Mouse (Mus musculus) adrenal gland, postnatal 14 days (tissue): Measurements from ENCODE around the gene Ttll7. TPM values are rescaled to one million over a fixed set of nuclear protein-coding genes. Genes with fewer than 3 reads are reported as not detected.

Source experiments
- DNase-seq: peaks from one replicate; pipeline ENCODE4 v3.0.0; 2021; ENCODE audit warnings: mixed read lengths
- total RNA-seq: library from RNA; stranded (reverse); gene quantifications from 2 replicates; pipeline ENCODE4 v1.2.3, GENCODE M21; 2021

Ttll7 gene
- total RNA-seq, 1 experiment from 2014 or later, result 5.4 TPM

DNA sequence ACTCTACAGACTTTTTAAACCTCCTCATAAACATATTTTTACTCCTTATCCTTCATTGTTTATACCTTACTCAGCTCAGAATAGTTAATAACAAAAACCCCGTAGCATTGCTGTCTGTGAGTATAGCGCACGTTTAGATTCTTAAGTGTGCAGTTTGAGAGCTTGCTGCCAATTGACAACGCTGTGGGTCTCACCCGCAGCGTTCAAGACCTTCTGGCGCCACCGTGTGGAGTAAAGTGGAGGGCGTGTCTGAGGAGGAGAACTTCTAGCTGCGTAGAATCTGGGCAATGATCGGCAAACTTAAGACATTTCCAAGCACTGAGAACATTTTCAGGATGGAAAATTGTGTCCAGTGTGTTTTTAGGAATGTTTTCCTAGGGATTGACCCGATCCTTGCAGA lies 62.6 kb downstream of the Ttll7 start:
- DNase-seq, result peak; percentile 91

DNA sequence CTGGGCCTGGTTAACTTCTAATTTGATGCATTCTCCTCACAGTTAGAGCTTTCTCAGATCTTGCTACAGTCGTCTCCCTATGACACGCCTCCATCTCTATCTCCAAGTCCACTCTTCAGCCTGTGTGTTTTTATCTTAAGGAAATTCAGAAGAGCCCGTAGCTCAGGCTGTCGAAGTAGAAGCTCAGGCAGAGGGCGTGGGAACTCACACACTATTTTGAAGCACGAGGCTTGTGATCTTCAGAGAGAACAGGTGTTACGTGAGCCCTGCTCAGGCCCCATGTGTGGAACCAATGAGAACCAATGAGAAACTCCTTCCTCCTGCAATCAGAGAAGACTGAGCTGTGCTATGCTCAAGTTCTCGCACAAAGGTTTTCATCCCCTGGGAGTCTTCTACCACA lies 65.7 kb downstream of the Ttll7 start:
- no peak for DNase-seq

DNA sequence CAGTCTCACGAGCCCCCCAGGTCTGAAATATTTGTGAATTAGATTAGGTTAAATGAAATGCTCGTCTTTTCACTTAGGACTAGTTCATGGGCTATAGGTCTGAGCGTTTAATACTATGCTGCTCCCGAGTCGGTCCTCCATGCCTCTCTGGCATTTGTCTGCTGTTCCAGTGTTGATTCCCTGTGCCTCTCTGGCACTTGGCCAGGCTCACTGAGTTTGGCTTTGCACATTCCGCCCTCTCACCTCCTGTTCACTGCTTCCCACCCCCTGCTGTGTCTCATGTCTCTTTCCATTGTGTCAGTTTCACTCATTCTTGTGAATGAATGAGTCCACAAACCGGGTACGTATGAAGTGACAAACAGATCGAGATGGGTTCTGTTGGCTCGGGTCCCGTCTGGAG lies 66.2 kb downstream of the Ttll7 start:
- peak; percentile 39 for DNase-seq

DNA sequence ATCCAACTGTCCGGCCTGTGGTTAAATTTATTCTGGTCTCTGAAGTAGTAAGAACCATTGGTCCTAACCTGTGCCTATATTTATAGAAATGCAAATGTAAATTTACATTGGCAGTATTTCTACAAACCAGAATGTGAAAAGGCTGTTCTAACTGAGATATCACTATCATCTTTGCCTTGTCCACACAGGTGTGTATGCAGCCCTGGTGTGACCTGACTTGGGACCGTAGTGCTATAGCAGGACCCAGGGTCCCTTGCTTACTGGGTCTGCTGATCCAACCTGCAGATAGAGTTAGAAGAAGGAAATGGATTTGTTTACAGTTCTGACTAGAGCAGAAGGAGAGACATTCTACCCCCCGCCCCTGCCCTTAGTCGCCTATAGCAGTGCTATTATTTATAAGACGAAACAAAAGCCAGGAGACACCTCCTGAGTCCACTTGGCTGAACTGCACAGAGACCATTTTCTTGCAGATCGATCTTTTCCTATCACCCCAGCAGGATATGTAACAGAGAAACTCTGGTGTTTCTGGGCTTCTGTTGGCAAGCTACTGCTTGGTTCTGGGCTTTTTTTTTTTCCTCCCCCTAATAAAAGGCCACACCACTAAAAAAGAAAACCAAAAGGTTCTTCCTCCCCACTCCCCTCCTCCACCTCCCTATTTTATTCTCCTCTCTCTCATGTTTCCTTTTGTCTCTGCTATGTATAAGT lies 75.3 kb downstream of the Ttll7 start:
- no peak for DNase-seq

DNA sequence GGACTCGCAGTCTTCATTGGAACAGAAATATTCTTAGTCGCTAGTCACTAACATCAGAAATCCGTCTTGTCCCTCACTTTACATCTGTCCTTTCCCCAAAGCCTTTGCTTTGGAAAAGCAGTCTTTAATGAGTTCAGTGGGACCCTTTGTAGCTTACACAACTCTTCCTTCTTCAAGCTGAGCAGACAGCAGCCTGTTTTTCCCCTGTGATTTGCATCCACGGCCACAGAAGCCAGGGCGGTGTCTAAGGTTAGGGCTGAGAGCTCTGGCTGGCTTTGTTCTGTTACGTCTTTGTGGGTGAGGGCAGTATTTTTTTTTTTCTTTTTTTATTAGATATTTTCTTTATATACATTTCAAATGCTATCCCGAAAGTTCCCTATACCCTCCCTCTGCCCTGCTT lies 76.0 kb downstream of the Ttll7 start:
- no peak for DNase-seq

DNA sequence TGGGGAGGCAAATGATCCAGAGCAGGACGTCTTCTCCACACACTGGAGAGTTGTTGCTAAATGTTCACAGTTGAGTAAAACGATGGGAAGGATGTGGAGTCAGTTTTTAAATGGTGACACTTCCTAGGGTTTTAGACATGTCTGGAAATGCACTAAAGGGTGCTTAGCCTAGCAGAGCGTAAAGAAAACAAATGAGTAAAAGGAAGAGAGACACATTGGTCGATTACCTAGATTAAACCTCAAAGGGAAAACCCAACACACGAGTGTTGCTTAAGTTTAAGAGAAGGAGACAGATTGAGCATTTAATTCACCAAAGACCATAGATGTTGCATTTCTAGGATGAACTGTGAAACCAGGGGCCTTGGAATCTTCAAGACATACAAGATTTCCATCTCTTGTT lies 76.8 kb downstream of the Ttll7 start:
- no peak for DNase-seq

DNA sequence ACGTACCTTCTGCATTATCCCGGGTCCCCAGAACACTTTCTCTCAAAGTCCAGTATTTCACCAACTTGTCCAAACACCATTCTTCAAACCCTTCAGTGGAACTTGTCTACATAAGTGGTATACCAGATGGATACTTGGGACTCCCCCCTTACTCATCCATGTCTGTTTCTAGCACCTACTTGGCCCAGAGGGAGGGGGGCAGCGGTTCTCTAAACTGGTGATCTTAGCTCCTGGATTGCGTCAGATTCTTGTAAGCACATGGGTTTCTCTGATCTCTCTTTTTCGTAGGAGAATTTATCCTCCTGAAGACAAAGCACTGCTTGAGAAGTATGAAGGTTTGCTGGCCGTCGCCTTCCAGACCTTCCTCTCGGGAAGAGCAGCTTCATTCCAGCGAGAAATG lies 79.0 kb downstream of the Ttll7 start:
- DNase-seq, result no peak

DNA sequence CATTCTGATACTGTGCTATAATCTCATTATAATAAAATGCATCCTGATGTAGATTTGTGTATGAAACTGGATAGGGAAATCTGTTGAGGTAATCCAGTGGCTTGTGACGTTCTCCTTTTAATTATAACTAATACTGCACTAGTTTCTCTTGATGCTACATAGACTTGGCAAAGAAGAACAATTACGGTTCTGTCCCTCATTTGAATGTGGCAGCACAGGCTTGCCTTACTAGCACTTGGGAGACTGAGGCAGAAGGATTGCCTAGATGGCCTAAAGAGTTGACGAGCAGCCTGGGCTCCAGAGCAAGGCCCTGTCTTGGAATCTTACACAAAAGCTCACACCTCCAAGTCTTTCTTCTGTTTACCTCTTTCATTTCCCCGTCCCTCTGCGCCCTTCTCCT lies 80.3 kb downstream of the Ttll7 start:
- DNase-seq, result no peak

DNA sequence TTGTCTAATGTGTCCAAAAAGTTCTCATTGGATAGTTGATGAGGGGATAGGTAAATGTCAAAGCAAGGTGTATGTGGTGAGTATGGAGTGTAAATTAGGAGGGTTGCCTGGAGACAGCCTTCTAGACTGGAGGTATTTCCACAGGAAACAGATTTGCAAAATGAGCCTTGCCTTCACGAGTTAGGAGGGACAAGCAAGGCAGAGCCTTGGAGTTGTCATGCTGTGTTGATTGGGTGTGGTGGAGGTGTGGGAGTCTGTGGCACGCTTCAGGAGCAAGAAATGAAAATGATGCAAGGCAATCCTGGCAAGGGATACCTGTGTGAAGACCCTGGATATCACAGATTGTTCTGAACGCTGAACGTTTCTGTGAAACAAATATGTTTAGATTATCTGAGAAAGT lies 84.7 kb downstream of the Ttll7 start:
- DNase-seq, result no peak

DNA sequence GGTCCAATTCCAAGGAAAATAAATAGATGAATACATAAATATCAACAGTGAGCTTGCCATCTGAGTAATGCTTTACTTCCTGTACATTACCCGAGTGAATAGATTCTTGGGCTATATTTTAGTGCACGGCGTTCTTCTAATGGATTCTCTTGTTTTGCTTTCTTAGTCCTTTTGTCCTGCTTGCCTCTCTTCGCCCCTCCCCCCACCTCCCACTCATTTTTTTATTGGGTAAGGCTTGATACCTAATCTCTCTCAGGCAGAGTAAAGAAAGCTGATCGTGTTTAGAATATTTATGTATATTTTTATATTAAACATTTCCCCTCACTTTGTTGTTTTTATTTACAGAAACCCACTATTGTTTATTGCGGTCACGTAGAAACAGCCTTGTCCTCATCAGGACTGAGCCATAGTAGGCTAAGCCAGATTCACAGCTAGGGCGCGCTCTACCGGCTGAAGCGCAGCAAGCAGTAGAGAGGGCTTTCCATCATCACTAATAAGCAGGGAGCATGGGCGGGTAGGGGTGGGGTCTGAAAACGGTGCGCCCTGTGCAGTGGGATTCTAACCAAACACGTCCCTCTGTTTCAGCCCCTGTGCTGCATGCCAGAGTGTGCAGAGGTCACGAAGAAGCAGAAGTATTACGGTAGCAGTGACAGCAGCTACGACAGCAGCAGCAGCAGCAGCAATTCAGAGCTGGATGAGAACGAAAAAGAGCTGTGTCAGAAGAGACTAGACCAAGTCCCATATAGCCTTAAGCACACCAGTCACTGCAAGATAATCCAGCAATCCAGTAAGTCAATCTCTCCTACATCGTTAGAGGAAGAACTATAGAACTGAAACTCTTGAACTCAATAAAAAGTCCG lies 87.5 kb downstream of the Ttll7 start:
- peak; percentile 35 for DNase-seq

DNA sequence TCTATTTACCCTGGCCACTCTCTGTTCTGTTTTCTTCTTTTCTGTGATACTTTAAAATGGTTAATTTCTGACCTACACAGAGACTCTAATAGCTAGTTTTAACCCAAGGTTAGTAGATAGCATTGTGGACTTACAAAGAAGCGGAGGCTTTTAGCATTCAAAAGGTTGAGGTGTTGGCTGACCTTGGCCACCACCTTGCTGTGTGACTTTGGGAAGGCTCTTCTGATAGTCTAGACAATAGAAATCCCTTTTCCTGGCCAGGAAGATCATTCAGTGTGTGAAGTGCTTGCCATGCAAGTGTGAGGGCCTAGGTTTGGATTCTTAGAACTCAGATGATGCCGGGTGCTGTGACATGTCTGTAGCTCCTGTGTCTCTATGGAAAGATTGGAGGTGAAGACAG lies 90.9 kb downstream of the Ttll7 start:
- DNase-seq, result no peak

DNA sequence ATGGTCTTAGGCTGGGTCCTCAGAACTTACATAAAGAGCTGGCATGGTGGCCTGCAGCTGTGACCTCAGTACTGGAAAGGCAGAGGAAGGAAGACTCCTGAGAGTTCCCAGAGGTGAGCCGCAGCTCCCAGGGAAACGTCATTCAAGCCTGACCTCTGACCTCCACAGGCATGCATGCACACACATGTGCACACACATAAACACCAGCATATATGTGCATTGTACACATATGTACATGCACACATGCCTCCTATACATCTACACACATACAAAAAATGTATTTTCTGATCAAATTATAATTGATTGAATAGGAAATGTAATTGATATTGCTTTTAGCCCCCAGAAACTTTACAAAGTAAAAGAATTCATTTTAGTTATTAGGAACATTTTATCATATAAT lies 93.2 kb downstream of the Ttll7 start:
- no peak for DNase-seq

DNA sequence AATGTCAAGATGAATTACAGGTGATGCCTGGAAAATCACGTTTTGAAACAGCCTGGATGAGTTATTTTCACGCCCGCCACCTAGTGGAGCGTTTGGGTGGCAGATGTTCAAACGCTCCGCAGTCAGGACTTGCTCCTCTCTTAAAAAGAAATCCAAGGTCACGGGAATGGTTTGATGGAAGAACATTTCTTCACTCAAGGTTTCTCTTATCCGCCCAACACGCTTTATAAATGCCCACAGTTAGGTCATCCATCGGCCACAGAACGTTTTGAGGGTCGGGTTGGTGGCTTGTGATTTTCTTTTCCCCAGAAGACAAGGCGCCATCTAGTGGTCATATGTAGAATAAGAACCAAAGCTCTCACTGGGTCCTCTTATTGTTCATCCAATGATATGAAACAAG lies 93.7 kb downstream of the Ttll7 start:
- DNase-seq, result peak; percentile 66

DNA sequence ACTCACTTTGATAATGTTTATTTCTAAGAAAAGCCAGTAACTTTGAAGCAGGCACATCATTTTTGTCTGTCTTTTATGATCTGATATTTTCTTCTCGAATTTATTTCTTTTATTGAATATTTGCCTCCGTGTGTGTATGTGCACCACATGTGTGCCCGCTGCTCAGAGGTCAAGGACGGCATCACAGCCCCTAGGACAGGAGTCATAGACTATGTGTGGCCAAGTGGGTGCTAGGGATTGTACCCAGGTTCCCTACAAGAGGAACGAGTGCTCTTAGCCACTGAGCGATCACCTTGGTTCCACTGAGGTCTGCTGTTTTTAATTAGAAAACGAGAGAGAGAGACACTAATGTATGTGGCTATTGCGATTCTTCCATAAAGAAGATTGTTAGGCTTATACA lies 94.5 kb downstream of the Ttll7 start:
- no peak for DNase-seq

DNA sequence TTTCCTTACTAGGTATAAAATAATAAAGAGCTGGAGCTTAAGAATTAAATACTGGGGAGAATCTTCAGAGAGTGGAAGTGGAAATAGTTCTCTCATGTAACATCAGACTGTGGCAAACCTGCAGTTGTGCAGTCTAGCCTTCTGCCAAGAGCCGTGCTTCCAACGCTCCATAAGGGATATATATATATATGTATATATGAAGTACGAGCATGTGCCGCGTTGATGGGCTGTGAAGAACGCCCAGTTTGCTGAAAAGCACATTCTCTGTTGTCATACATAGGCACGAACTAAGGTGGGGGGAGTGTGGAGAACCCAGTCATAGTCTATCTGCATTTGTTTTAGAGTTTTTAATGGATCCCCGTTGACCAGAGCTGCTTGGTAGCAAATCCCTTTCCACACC lies 104.6 kb downstream of the Ttll7 start:
- no peak for DNase-seq

DNA sequence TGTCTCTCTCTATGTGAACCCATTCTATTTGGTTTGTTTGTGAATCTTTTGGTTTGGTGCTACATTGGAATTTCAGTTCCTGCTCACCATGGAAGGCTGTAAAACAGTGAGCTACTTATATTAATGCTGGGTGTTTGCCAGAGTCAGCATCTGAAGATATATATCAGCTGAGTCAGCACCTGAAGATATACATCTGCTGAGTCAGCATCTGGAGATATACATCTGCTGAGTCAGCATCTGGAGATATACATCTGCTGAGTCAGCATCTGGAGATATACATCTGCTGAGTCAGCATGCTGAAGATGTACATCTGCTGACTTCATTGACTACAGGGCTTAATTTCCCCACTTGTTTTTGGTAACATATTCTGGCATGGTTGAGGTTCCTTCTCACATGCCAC lies 110.7 kb downstream of the Ttll7 start:
- DNase-seq, result no peak

DNA sequence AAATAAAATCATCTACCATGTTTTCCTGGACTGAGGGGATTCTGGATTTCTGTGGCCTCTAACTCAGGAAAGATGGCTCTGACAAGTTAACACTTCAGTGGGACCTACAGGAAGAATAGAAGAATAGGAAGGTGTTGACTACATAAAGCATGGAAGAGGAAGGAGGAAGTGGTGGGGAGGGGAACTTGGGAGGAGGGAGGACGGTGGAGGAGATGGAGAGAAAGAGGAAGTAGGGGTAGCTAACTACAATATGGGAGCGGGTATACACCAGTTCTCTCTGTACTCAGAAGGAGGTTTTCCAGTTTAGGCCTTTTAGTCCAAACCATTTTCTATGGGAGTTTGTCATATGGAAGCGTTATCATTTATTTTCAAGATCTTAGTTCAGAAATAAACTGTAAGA lies 112.2 kb downstream of the Ttll7 start:
- no peak for DNase-seq

DNA sequence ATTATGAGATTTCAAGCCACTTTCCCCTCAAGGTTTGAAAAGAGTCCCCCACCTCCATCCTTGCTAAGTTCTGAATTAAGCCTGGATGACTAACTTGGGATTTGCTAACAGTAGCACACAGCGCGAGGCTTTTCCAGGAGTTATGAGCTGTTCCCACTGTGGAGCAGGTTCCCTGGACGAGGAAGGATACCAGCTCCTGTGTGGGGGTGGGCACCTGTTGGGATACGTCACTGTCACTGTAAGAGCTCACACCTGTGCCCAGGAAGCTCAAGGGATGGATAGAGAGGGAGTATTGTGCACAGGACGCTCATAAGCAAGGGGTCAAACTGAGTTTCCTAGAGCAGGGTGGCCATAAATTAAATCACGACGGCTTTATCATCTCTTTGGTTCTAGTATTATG lies 115.1 kb downstream of the Ttll7 start:
- DNase-seq, result no peak

DNA sequence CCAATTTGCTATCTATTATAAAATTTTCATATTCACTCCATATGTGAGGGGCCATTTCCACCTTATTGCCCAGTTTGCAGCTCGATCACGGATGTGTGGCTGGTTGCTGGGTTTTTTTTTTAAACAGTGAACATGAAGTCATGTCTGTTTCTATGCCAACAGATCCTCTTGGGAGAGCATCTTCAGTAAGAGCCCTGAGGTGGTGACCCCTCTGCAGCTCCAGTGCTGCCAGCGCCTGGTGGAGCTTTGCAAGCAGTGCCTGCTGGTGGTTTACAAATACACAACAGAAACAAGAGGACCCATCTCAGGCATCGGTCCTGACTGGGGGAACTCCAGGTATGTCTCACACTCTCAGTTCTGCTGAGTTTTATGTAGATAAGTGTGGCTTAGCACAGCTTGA lies 115.7 kb downstream of the Ttll7 start:
- no peak for DNase-seq

DNA sequence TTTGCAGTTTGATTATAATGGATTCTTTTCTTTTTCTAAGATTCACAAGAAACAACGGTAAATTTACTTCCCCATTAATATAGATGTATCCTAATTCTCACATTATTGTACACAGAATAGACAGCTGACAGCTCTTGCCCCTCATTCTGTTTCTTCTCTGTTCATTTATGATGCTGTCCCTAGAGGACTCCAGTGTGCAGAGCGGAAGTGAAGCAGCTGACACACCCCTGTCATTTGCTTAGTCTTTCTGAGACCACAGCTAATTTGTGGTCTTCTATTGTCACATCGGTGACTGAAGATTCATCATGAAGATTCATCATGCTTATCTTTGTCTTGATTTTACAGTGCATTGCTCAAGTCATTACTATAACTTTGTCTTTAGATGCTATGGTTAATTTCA lies 126.1 kb downstream of the Ttll7 start:
- DNase-seq, result no peak

DNA sequence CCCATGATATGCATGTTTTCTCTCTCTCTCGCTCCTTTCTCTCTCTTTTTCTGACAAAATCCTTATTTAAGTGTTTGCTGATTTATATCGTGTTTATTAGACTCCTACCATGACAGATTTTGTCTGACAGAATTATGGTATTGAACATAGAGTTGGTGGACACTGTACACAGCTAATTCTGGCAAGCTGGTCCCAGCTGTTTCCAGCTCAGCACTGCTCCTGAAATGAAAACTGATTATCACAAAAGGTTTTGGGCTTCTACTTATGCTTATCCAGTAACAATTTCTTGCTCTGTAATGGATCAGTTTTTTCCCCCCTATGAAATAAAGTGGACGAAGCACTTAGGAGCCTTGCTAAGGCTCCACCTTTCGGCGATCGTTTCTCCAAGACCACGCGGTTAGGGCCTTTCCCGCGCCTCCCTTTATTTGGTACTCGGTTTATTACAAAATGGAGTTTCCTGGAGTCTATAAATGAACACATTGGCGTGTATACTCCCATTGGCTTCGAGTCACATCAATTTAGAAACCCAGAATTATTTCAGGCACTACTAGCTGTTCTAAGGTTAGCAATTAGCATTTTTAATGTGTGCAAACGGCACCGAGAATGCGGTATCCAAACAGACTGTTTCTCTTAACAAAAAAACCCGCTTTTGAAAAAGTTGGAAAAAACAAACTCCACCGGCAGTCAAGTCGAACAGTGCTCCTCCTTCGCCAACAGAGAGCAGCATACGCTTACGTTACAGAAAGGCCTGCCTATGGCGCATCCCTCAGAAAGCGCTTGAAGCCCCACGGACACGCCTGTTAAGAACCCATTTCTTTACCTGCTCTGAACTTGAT lies 141.9 kb downstream of the Ttll7 start:
- peak; percentile 61 for DNase-seq

DNA sequence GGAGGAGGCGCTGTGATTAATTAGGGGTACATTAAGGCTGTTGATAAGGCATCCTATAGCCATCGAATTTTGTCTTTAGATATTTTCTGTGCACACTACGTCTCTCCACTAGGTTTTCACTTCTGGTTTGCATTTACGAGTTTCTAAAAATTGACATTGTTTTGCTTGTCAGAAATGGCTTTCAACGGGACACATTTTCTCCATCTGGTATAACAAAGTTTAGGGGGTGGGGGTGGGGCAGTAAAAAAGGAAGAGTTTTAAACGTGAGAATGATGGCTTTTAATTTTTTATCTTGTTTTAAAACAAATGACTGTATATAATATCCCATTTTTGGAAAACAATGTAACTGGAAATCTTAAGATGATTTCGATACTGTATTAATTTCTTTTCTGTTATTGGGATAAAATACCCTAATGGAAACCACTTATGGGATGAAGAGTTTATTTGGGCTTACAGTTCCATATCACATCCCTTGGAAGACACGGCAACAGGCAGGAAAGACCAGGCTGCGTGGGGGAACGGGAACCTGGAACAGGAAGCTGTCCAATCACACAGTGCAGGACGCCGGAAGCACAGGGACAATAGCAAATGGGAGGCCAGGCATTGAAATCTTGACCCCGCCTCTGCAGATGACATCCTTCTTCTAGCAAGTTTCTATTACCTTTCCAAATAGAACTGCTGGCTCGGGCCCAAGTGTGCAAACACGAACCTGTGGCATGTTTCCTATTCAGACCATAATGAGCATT lies 142.7 kb downstream of the Ttll7 start:
- no peak for DNase-seq
